Mouse (Mus musculus): ENCODE results near the gene Dusp8. TPM values are rescaled to one million over a fixed set of nuclear protein-coding genes. Genes with fewer than 3 reads are reported as not detected.

Gene Dusp8
- polyA plus RNA-seq, 1 experiment from 2014 or later, result 9.6 TPM

- 27% methylated on average over 13 of the region's 16 CpGs for WGBS (ENCODE audit: insufficient replicate concordance)
- H3K9ac ChIP-seq (ENCODE audit: low read depth, low read length), result no peak overlapping the region
- no peak for ATAC-seq (replicated peaks; ENCODE audit: insufficient number of reproducible peaks, low FRiP score, low TSS enrichment)
- H3K4me2 ChIP-seq, result peak overlapping the region; percentile 55
- H3K27me3 ChIP-seq (ENCODE audit: control insufficient read depth, insufficient read depth, low read length), result peaks cover 44% of the 10 kb centered on the region
- H3K9me3 ChIP-seq (replicated peaks; ENCODE audit: control insufficient read depth, low read length), result no peaks in the 10 kb centered on the region
- peaks cover 20% of the 10 kb centered on the region for H3K4me1 ChIP-seq (ENCODE audit: control insufficient read depth, insufficient read depth, low read length)
- H3K4me3 ChIP-seq (ENCODE audit: low read depth, low read length), result peak overlapping the region; percentile 25; the same call in 1 of the 2 replicates
- H3K36me3 ChIP-seq (ENCODE audit: control insufficient read depth, insufficient read depth, low read length), result peaks cover 2% of the 10 kb centered on the region; the same call in 1 of the 2 replicates
- H3K27ac ChIP-seq (ENCODE audit: low read depth, low read length), result no peak overlapping the region
Measured at GRCm38 (mm10) chr7:142082607-142083006, 13.0 kb downstream of the Dusp8 start.

DNA sequence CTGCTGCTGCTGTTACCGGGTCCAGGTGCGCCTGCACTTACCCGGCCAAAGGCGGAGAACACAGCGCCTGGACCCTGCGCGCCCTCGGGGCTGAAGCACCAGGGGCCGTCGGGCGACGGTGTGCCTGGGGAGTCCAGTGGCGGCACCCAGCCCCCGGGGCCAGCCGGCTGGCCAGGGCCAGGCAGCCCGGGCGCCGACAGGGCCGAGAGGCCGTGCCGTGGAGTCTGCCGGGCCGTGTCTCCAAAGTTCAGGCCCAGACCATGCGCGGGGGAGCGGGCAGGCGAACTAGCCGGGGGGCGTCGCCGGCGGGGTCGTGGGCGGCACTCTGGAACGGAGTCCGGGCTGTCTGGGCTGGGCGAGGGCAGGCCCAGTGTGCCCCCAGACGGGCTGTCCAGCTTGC lies 13.5 kb downstream of the Dusp8 start:
- peaks cover 44% of the 10 kb centered on the region for H3K27me3 ChIP-seq (ENCODE audit: control insufficient read depth, insufficient read depth, low read length)
- no peak overlapping the region for H3K9ac ChIP-seq (ENCODE audit: low read depth, low read length)
- H3K36me3 ChIP-seq (ENCODE audit: control insufficient read depth, insufficient read depth, low read length), result peaks cover 2% of the 10 kb centered on the region; the same call in 1 of the 2 replicates

DNA sequence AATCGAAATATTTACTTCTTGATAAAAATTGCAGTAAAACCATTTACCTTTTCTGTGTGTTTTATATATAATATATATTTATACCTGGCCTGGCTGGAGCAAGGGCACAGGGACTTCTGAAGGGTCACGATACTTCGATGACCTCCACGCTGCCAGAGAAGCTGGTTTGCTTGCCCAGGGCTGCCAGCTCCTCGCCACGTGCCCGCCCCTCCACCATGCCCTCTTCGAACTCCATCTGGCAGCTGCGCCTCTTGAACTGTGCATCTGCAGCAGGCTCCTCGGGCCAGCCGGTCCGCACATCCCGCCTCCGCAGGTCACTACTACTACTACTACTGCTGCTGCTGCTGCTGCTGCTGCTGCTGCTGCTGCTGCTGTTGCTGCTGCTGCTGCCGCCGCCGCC lies 13.9 kb downstream of the Dusp8 start:
- no peak for ATAC-seq (replicated peaks; ENCODE audit: insufficient number of reproducible peaks, low FRiP score, low TSS enrichment)
- 37% methylated on average over 15 of the region's 17 CpGs for WGBS (ENCODE audit: insufficient replicate concordance)
- Histone ChIP-seq H3K27me3 (ENCODE audit: control insufficient read depth, insufficient read depth, low read length) (peaks cover 44% of the 10 kb centered on the region), H3K4me2 (peak overlapping the region; percentile 55), H3K36me3 (ENCODE audit: control insufficient read depth, insufficient read depth, low read length) (peaks cover 2% of the 10 kb centered on the region; the same call in 1 of the 2 replicates), H3K4me1 (ENCODE audit: control insufficient read depth, insufficient read depth, low read length) (peaks cover 25% of the 10 kb centered on the region), H3K9ac (ENCODE audit: low read depth, low read length) (no peak overlapping the region), H3K9me3 (replicated peaks; ENCODE audit: control insufficient read depth, low read length) (no peaks in the 10 kb centered on the region), H3K27ac (ENCODE audit: low read depth, low read length) (no peak overlapping the region), H3K4me3 (ENCODE audit: low read depth, low read length) (peak overlapping the region; percentile 25; the same call in 1 of the 2 replicates)

More for the DNA sequence above, 13.5 kb downstream of the Dusp8 start:
- 6% methylated on average over 37 of the region's 38 CpGs for WGBS (ENCODE audit: insufficient replicate concordance)
- Histone ChIP-seq H3K27ac (ENCODE audit: low read depth, low read length) (no peak overlapping the region), H3K4me3 (ENCODE audit: low read depth, low read length) (peak overlapping the region; percentile 25; the same call in 1 of the 2 replicates), H3K4me1 (ENCODE audit: control insufficient read depth, insufficient read depth, low read length) (peaks cover 20% of the 10 kb centered on the region), H3K4me2 (peak overlapping the region; percentile 55), H3K9me3 (replicated peaks; ENCODE audit: control insufficient read depth, low read length) (no peaks in the 10 kb centered on the region)
- no peak for ATAC-seq (replicated peaks; ENCODE audit: insufficient number of reproducible peaks, low FRiP score, low TSS enrichment)

GRCm38 (mm10) chr7:142080876-142081275 lies 14.8 kb downstream of the Dusp8 start:
- Histone ChIP-seq H3K27me3 (ENCODE audit: control insufficient read depth, insufficient read depth, low read length) (peaks cover 44% of the 10 kb centered on the region), H3K4me3 (ENCODE audit: low read depth, low read length) (no peak overlapping the region), H3K27ac (ENCODE audit: low read depth, low read length) (no peak overlapping the region), H3K9me3 (replicated peaks; ENCODE audit: control insufficient read depth, low read length) (no peaks in the 10 kb centered on the region), H3K9ac (ENCODE audit: low read depth, low read length) (no peak overlapping the region), H3K4me1 (ENCODE audit: control insufficient read depth, insufficient read depth, low read length) (peaks cover 20% of the 10 kb centered on the region), H3K4me2 (no peak overlapping the region), H3K36me3 (ENCODE audit: control insufficient read depth, insufficient read depth, low read length) (peaks cover 2% of the 10 kb centered on the region; the same call in 1 of the 2 replicates)
- 60% methylated on average over 2 of the region's 2 CpGs for WGBS (ENCODE audit: insufficient replicate concordance)
- no peak for ATAC-seq (replicated peaks; ENCODE audit: insufficient number of reproducible peaks, low FRiP score, low TSS enrichment)

DNA sequence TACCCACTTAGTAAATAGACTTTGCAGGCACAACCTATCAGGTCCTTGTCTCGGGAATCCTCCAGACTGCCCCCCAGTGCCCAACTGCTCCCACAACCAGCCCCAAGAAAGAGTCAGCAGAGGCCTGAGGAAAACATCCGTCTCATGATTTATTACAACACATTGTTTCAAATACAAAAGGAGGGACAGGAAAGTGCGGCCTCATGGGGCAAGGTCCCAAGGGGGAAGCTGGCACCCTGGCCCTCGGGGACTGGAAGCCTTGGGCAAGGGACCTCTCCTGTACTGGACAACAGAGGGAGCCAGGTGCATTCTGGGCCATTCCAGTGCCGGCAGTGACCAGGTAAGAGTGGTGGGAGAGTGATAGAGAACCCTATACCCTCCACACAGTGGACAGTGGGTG lies 16.3 kb downstream of the Dusp8 start:
- 65% methylated on average over 5 of the region's 5 CpGs for WGBS (ENCODE audit: insufficient replicate concordance)
- ATAC-seq (replicated peaks; ENCODE audit: insufficient number of reproducible peaks, low FRiP score, low TSS enrichment), result no peak
- H3K27ac ChIP-seq (ENCODE audit: low read depth, low read length), result no peak overlapping the region
- peaks cover 2% of the 10 kb centered on the region; the same call in 1 of the 2 replicates for H3K36me3 ChIP-seq (ENCODE audit: control insufficient read depth, insufficient read depth, low read length)
- H3K9me3 ChIP-seq (replicated peaks; ENCODE audit: control insufficient read depth, low read length), result no peaks in the 10 kb centered on the region
- H3K4me3 ChIP-seq (ENCODE audit: low read depth, low read length), result no peak overlapping the region
- H3K27me3 ChIP-seq (ENCODE audit: control insufficient read depth, insufficient read depth, low read length), result peaks cover 48% of the 10 kb centered on the region
- H3K4me1 ChIP-seq (ENCODE audit: control insufficient read depth, insufficient read depth, low read length), result peaks cover 14% of the 10 kb centered on the region
- no peak overlapping the region for H3K9ac ChIP-seq (ENCODE audit: low read depth, low read length)
- no peak overlapping the region for H3K4me2 ChIP-seq

DNA sequence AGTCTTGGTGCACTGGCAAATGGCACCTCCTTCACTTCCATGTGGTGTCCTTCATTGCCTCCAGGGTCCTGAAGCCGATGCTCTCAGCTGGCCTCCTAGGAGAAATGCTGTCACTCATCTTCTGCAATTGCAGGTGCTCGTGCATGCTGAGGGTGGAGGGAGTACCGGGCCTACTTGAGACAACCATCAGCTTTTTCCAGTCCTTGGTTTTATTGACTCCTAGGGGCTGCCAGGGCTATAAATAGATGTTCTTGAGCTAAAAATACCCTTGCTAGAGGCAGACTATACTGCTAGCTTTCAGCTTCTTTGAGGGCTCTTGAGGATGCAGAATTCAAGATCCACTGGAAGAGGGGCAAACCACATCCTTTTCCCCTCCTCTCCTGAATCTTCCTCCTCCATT lies 18.5 kb downstream of the Dusp8 start:
- Histone ChIP-seq H3K9me3 (replicated peaks; ENCODE audit: control insufficient read depth, low read length) (no peaks in the 10 kb centered on the region), H3K27me3 (ENCODE audit: control insufficient read depth, insufficient read depth, low read length) (peaks cover 29% of the 10 kb centered on the region), H3K4me1 (ENCODE audit: control insufficient read depth, insufficient read depth, low read length) (peaks cover 9% of the 10 kb centered on the region), H3K9ac (ENCODE audit: low read depth, low read length) (no peak overlapping the region), H3K27ac (ENCODE audit: low read depth, low read length) (no peak overlapping the region), H3K36me3 (ENCODE audit: control insufficient read depth, insufficient read depth, low read length) (peaks cover 2% of the 10 kb centered on the region; the same call in 1 of the 2 replicates), H3K4me3 (ENCODE audit: low read depth, low read length) (no peak overlapping the region), H3K4me2 (no peak overlapping the region)
- no peak for ATAC-seq (replicated peaks; ENCODE audit: insufficient number of reproducible peaks, low FRiP score, low TSS enrichment)
- 59% methylated on average over 3 of the region's 3 CpGs for WGBS (ENCODE audit: insufficient replicate concordance)

DNA sequence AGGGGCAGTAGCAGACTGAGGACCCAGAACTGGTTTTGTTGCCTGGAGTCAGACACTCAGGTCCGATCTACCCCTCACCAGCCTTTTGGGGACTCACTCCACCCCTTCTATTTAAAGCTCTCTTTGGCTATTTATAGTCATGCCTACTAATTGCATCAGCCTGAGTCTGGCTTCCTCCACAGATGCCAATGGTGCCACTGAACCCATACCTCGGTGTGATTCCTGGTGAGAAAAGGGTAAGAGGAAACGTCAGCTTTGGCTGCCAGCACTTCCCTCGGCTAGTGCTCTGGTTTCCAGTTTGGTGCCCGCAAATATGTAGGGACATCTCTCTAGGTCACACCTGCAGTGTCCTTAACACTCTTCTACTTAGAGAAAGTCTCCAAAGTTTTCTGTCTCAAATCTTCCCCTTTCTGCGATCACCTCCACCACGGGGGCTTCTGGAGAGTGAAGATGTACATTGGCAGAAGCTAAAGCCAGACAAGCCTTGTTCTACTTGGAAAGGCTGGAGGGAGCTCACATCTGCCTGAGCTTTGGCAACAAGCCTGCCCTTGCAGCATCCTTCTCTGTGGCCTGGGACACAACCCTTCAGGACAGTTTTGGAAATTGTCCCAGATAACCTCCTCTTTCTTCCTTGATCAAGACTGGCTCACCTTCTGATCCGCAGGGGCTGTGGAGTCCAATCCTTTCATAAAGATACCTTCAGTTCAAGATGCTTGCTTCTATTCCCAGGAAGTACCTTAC lies 21.3 kb downstream of the Dusp8 start:
- Histone ChIP-seq H3K9me3 (replicated peaks; ENCODE audit: control insufficient read depth, low read length) (no peaks in the 10 kb centered on the region), H3K4me3 (ENCODE audit: low read depth, low read length) (no peak overlapping the region), H3K4me2 (no peak overlapping the region), H3K9ac (ENCODE audit: low read depth, low read length) (no peak overlapping the region), H3K27me3 (ENCODE audit: control insufficient read depth, insufficient read depth, low read length) (peaks cover 8% of the 10 kb centered on the region), H3K36me3 (ENCODE audit: control insufficient read depth, insufficient read depth, low read length) (no peaks in the 10 kb centered on the region), H3K27ac (ENCODE audit: low read depth, low read length) (no peak overlapping the region), H3K4me1 (ENCODE audit: control insufficient read depth, insufficient read depth, low read length) (peaks cover 9% of the 10 kb centered on the region; the same call in 1 of the 2 replicates)
- no peak for ATAC-seq (replicated peaks; ENCODE audit: insufficient number of reproducible peaks, low FRiP score, low TSS enrichment)
- 56% methylated on average over 8 of the region's 8 CpGs for WGBS (ENCODE audit: insufficient replicate concordance)

GRCm38 (mm10) chr7:142071717-142072116 lies 23.9 kb downstream of the Dusp8 start:
- peaks cover 7% of the 10 kb centered on the region for H3K27me3 ChIP-seq (ENCODE audit: control insufficient read depth, insufficient read depth, low read length)
- no peaks in the 10 kb centered on the region for H3K36me3 ChIP-seq (ENCODE audit: control insufficient read depth, insufficient read depth, low read length)
- H3K9ac ChIP-seq (ENCODE audit: low read depth, low read length), result no peak overlapping the region
- ATAC-seq (replicated peaks; ENCODE audit: insufficient number of reproducible peaks, low FRiP score, low TSS enrichment), result no peak
- H3K4me3 ChIP-seq (ENCODE audit: low read depth, low read length), result no peak overlapping the region
- H3K4me2 ChIP-seq, result no peak overlapping the region
- peaks cover 4% of the 10 kb centered on the region; the same call in 1 of the 2 replicates for H3K4me1 ChIP-seq (ENCODE audit: control insufficient read depth, insufficient read depth, low read length)
- H3K9me3 ChIP-seq (replicated peaks; ENCODE audit: control insufficient read depth, low read length), result no peaks in the 10 kb centered on the region
- H3K27ac ChIP-seq (ENCODE audit: low read depth, low read length), result no peak overlapping the region

DNA sequence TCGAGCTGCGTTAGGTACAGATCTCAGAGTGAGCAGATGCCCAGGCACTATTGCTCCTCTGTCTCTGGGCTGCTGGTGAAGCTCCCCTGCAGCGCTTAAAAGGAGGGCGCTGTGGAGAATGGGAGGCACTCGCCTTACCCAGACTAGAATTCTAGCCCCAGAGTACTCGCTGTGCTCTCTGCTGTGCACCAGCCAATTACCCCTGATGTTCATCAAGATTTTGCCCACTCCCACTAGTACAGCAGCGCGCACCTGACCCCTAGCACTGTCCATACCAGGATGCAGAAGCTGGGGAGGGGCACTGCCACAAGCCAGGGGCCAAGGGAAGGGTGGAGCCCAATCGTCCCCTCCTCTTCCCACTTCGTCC lies 24.4 kb downstream of the Dusp8 start:
- H3K27ac ChIP-seq (ENCODE audit: low read depth, low read length), result no peak overlapping the region
- peaks cover 7% of the 10 kb centered on the region for H3K27me3 ChIP-seq (ENCODE audit: control insufficient read depth, insufficient read depth, low read length)
- ATAC-seq (replicated peaks; ENCODE audit: insufficient number of reproducible peaks, low FRiP score, low TSS enrichment), result no peak
- peaks cover 4% of the 10 kb centered on the region; the same call in 1 of the 2 replicates for H3K4me1 ChIP-seq (ENCODE audit: control insufficient read depth, insufficient read depth, low read length)
- H3K4me2 ChIP-seq, result peak overlapping the region; percentile 54
- 8% methylated on average over 9 of the region's 10 CpGs for WGBS (ENCODE audit: insufficient replicate concordance)
- no peak overlapping the region for H3K9ac ChIP-seq (ENCODE audit: low read depth, low read length)
- no peaks in the 10 kb centered on the region for H3K36me3 ChIP-seq (ENCODE audit: control insufficient read depth, insufficient read depth, low read length)
- H3K4me3 ChIP-seq (ENCODE audit: low read depth, low read length), result peak overlapping the region; percentile 10; the same call in 1 of the 2 replicates
- no peaks in the 10 kb centered on the region for H3K9me3 ChIP-seq (replicated peaks; ENCODE audit: control insufficient read depth, low read length)

All from heart, embryonic 11.5 days (tissue).